Mouse (Mus musculus) G1E (cell line): ENCODE measurements around the gene Clec2i.

Experiments
- CTCF ChIP-seq: IDR thresholded peaks from 2 replicates; pipeline ENCODE4 v1.5.1; 2012; ENCODE audit warnings: low read depth, low read length, inconsistent platforms, mixed read lengths
- POLR2AphosphoS5 ChIP-seq: IDR thresholded peaks from 2 replicates; pipeline ENCODE4 v1.6.1; 2012; ENCODE audit warnings: low read depth, low read length, inconsistent platforms; ENCODE audit not compliant: insufficient replicate concordance
- TAL1 ChIP-seq: conservative IDR thresholded peaks from 2 replicates; pipeline ENCODE4 v1.6.1; 2012; ENCODE audit warnings: low read depth, low read length, inconsistent platforms, mixed read lengths

- TF ChIP-seq CTCF (no peak), POLR2AphosphoS5 (no peak), TAL1 (no peak)
Measured at GRCm38 (mm10) chr6:128888834-128889233, 1.4 kb downstream of the Clec2i start.
